Mouse (Mus musculus) olfactory bulb, adult 2 months (tissue): ENCODE data around the gene Hdac1.

Experiments
- CTCF ChIP-seq: fragments of 200-500 bp; IDR thresholded peaks from 2 replicates; pipeline ENCODE4 v1.5.1; 2012; ENCODE audit warnings: low read depth, mild to moderate bottlenecking, low read length, moderate library complexity; ENCODE audit not compliant: insufficient read depth
- POLR2A ChIP-seq: fragments of 200-500 bp; IDR thresholded peaks from 2 replicates; pipeline ENCODE4 v1.6.1; 2012; ENCODE audit warnings: mild to moderate bottlenecking, low read depth, low read length, moderate library complexity; ENCODE audit not compliant: insufficient read depth

DNA sequence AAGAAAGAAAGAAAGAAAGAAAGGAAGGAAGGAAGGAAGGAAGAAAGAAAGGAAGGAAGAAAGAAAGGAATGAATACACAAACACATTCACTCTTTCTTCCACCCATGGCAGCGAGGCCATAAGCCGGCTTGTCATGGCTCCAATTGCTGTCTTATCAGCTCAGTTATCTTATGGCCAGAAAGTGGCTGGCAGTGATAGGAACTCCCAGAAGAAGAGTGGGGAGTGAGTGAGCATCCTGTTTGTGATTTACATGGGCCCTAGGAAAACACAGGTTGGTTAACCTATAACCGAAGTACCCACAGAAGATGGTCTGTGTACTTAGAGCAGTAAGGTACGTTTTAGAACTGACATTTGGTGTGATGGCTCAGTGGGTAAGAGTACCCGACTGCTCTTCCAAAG is 18.7 kb upstream of the Hdac1 start:
- TF ChIP-seq CTCF = no peak
- no peak for TF ChIP-seq POLR2A
